Mouse (Mus musculus) cerebellum, adult 2 months (tissue): ENCODE measurements at regions not wholly inside any gene's neighbourhood (a gene's known extent, or its start where the extent isn't known, plus 50 kb on each side); places are given as distances from the start of the nearest gene placed in this dataset.
A peak's percentile ranks its signal among the peaks of the same experiment; 100 is the strongest.

Source experiments
- CTCF ChIP-seq: fragments of 200-500 bp; IDR thresholded peaks from 2 replicates; pipeline ENCODE4 v1.5.1; 2011; ENCODE audit warnings: low read depth, mild to moderate bottlenecking, control low read depth, low read length, moderate library complexity, borderline replicate concordance; ENCODE audit not compliant: insufficient read depth
- POLR2A ChIP-seq: fragments of 200-500 bp; IDR thresholded peaks from 2 replicates; pipeline ENCODE4 v1.6.1; 2011; ENCODE audit warnings: low read length, control low read depth, borderline replicate concordance; ENCODE audit not compliant: insufficient read depth

DNA sequence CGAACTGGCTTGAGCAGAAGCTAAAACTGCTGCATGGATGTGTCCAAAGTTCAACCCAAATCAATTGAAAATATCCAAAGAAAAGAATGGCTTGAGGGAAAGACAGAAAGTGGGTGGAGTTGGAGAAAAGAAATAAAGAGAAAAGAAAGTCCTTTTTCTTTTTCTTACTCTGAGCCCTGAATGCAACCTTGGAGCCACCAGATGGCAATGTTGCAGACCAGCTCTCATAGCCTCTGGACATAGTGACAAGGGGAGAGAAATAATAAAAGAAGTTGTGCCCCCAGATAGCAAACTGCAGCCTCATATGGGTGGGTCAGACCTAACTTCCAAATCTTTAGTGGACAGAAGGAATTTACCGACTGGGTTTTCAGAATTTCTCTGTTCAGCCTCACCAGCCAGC lies 431.3 kb upstream of the Kirrel3 start:
- TF ChIP-seq POLR2A (no peak), CTCF (peak; percentile 19; the same call in 1 of the 2 replicates)
